Comparison of ENCODE assay signal across 14 mouse cellular contexts in genomic region chr1:188017956-188018862, GRCm38 (mm10).
A peak's percentile ranks its signal among the peaks of the same experiment; 100 is the strongest.
DNase-seq lines count a peak whose midpoint lies in the region; ATAC-seq and TF ChIP-seq lines count a peak whose summit lies in the region.
"Had no signal": no experiment of that assay in that cellular context is flagged by ENCODE, and none has a peak within 500 bp of the region (broad histone marks: within the 10 kb centered on the region; RNA-seq: fewer than 3 reads in every experiment).

No protein-coding gene starts in this region.

- peak; percentile 17 for DNase-seq in embryonic facial prominence, embryonic 14.5 days (ENCODE audit: low spot score)
- DNase-seq in embryonic facial prominence, embryonic 10.5 days (ENCODE audit: low spot score) = no peak
- peak; percentile 4 for DNase-seq in lung, postnatal 10 days
- no peak for DNase-seq in lung, postnatal 0 days (ENCODE audit: low spot score)
- DNase-seq in gastrocnemius, postnatal 36 days = no peak
- DNase-seq in T-cell, adult 2 months (ENCODE audit: low spot score) = no peak
- DNase-seq: cerebellum, postnatal 36 days; lung, postnatal 36 days; spleen, adult 18-20 months had no signal

- no peaks in the 10 kb centered on the region for H3K4me1 ChIP-seq in embryonic facial prominence, embryonic 14.5 days (ENCODE audit: control insufficient read depth, insufficient read depth, low read length)
- H3K4me1 ChIP-seq in embryonic facial prominence, embryonic 10.5 days = no peaks in the 10 kb centered on the region
- H3K4me1 ChIP-seq in lung, postnatal 0 days (ENCODE audit: insufficient read depth, low read depth, low read length) = no peaks in the 10 kb centered on the region
- H3K4me1 ChIP-seq in heart, embryonic 11.5 days (ENCODE audit: control insufficient read depth, insufficient read depth, low read length) = peaks cover 9% of the 10 kb centered on the region; the same call in 1 of the 2 replicates
- H3K4me1 ChIP-seq: hindbrain, embryonic 15.5 days; limb, embryonic 15.5 days had no signal

- no peak for TF ChIP-seq POLR2A in myocyte (IDR thresholded peaks at IDR 0.05; ENCODE audit: insufficient read length, low read depth)

- no peaks in the 10 kb centered on the region for H3K36me3 ChIP-seq in embryonic facial prominence, embryonic 14.5 days (ENCODE audit: control insufficient read depth, insufficient read depth, low read length)
- no peaks in the 10 kb centered on the region for H3K36me3 ChIP-seq in embryonic facial prominence, embryonic 10.5 days (replicated peaks)
- no peaks in the 10 kb centered on the region for H3K36me3 ChIP-seq in lung, postnatal 0 days (ENCODE audit: insufficient read depth, low read length)
- no peaks in the 10 kb centered on the region for H3K36me3 ChIP-seq in heart, embryonic 11.5 days (ENCODE audit: control insufficient read depth, insufficient read depth, low read length)
- H3K36me3 ChIP-seq in myocyte (ENCODE audit: control insufficient read depth, insufficient read depth) = no peaks in the 10 kb centered on the region
- H3K36me3 ChIP-seq: hindbrain, embryonic 15.5 days; limb, embryonic 15.5 days had no signal

- H3ac ChIP-seq in myocyte (ENCODE audit: control insufficient read depth, insufficient read length) = no peak overlapping the region

- no peaks in the 10 kb centered on the region for H3K9me3 ChIP-seq in embryonic facial prominence, embryonic 14.5 days (ENCODE audit: control insufficient read depth, low read length)
- H3K9me3 ChIP-seq in embryonic facial prominence, embryonic 10.5 days = no peaks in the 10 kb centered on the region
- no peaks in the 10 kb centered on the region for H3K9me3 ChIP-seq in lung, postnatal 0 days (ENCODE audit: low read length)
- H3K9me3 ChIP-seq in heart, embryonic 11.5 days (replicated peaks; ENCODE audit: control insufficient read depth, low read length) = no peaks in the 10 kb centered on the region
- H3K9me3 ChIP-seq: hindbrain, embryonic 15.5 days; limb, embryonic 15.5 days had no signal

- 45% methylated on average over 14 of the region's 14 CpGs for whole genome bisulfite sequencing in embryonic facial prominence, embryonic 14.5 days
- WGBS in embryonic facial prominence, embryonic 10.5 days = 61% methylated on average over 14 of the region's 14 CpGs
- 50% methylated on average over 14 of the region's 14 CpGs for WGBS in lung, postnatal 0 days
- WGBS in heart, embryonic 11.5 days (ENCODE audit: insufficient replicate concordance) = 39% methylated on average over 14 of the region's 14 CpGs

- intact Hi-C loops in gastrocnemius, postnatal 36 days (cut with DNase I) = no loop called here

- no peak for TF ChIP-seq CTCF in lung, postnatal 0 days (IDR thresholded peaks at IDR 0.05)

- H3K9ac ChIP-seq in embryonic facial prominence, embryonic 14.5 days (ENCODE audit: low read depth, low read length) = no peak overlapping the region
- no peak overlapping the region for H3K9ac ChIP-seq in lung, postnatal 0 days (replicated peaks; ENCODE audit: low read depth)
- H3K9ac ChIP-seq in heart, embryonic 11.5 days (ENCODE audit: low read depth, low read length) = no peak overlapping the region; the same call in 1 of the 2 replicates
- H3K9ac ChIP-seq: hindbrain, embryonic 15.5 days; limb, embryonic 15.5 days had no signal

- no peak overlapping the region for H3K4me3 ChIP-seq in embryonic facial prominence, embryonic 14.5 days (ENCODE audit: low read depth, low read length)
- no peak overlapping the region for H3K4me3 ChIP-seq in embryonic facial prominence, embryonic 10.5 days
- no peak overlapping the region for H3K4me3 ChIP-seq in lung, postnatal 0 days (ENCODE audit: low read depth, low read length)
- H3K4me3 ChIP-seq in heart, embryonic 11.5 days (ENCODE audit: low read depth, low read length) = no peak overlapping the region
- no peak overlapping the region for H3K4me3 ChIP-seq in myocyte
- H3K4me3 ChIP-seq: hindbrain, embryonic 15.5 days; limb, embryonic 15.5 days had no signal

- H3K27ac ChIP-seq in embryonic facial prominence, embryonic 14.5 days (replicated peaks; ENCODE audit: low read depth, low read length) = no peak overlapping the region
- H3K27ac ChIP-seq in embryonic facial prominence, embryonic 10.5 days (replicated peaks) = no peak overlapping the region
- no peak overlapping the region for H3K27ac ChIP-seq in lung, postnatal 0 days (ENCODE audit: low read length)
- H3K27ac ChIP-seq in heart, embryonic 11.5 days (ENCODE audit: low read depth, low read length) = no peak overlapping the region; the same call in 1 of the 2 replicates
- H3K27ac ChIP-seq: hindbrain, embryonic 15.5 days; limb, embryonic 15.5 days had no signal

- no peaks in the 10 kb centered on the region for H3K27me3 ChIP-seq in embryonic facial prominence, embryonic 14.5 days (replicated peaks; ENCODE audit: control insufficient read depth, insufficient read depth, low read length)
- no peaks in the 10 kb centered on the region for H3K27me3 ChIP-seq in embryonic facial prominence, embryonic 10.5 days (replicated peaks; ENCODE audit: low read depth, poor library complexity, severe bottlenecking)
- no peaks in the 10 kb centered on the region for H3K27me3 ChIP-seq in lung, postnatal 0 days (replicated peaks; ENCODE audit: insufficient read depth, low read length)
- no peaks in the 10 kb centered on the region for H3K27me3 ChIP-seq in heart, embryonic 11.5 days (ENCODE audit: control insufficient read depth, insufficient read depth, low read length)
- no peaks in the 10 kb centered on the region for H3K27me3 ChIP-seq in myocyte (ENCODE audit: control insufficient read depth, insufficient read depth, insufficient read length)
- H3K27me3 ChIP-seq: hindbrain, embryonic 15.5 days; limb, embryonic 15.5 days had no signal

- H3K4me2 ChIP-seq in embryonic facial prominence, embryonic 14.5 days (ENCODE audit: low read depth, low read length) = no peak overlapping the region
- no peak overlapping the region for H3K4me2 ChIP-seq in lung, postnatal 0 days (replicated peaks; ENCODE audit: low read depth, low read length)
- peak overlapping the region; percentile 3 for H3K4me2 ChIP-seq in heart, embryonic 11.5 days
- H3K4me2 ChIP-seq in myocyte (ENCODE audit: low read depth) = peak overlapping the region; percentile 59
- H3K4me2 ChIP-seq: hindbrain, embryonic 15.5 days; limb, embryonic 15.5 days had no signal

- no peak for TF ChIP-seq EP300 in lung, postnatal 0 days (IDR thresholded peaks at IDR 0.05)

- H3K79me2 ChIP-seq in myocyte (ENCODE audit: control insufficient read depth, insufficient read depth) = no peaks in the 10 kb centered on the region

- no peak for ATAC-seq in embryonic facial prominence, embryonic 14.5 days (ENCODE audit: low read depth)
- ATAC-seq in lung, postnatal 0 days = no peak
- ATAC-seq in heart, embryonic 11.5 days (replicated peaks; ENCODE audit: insufficient number of reproducible peaks, low FRiP score, low TSS enrichment) = no peak
- ATAC-seq: midbrain, embryonic 16.5 days had no signal

TF ChIP-seq in myocyte, 11 proteins besides CTCF, POLR2A, EP300 and RAD21:
- TF ChIP-seq E2F4 (IDR thresholded peaks at IDR 0.05; ENCODE audit: insufficient read depth) = no peak
- no peak for TF ChIP-seq TCF12 (IDR thresholded peaks at IDR 0.05; ENCODE audit: insufficient read depth, poor library complexity, severe bottlenecking)
- TF ChIP-seq MYOD1 (IDR thresholded peaks at IDR 0.05; ENCODE audit: control insufficient read depth in 1 of 3, insufficient read length in 2 of 3, low read depth in 2 of 3) = no peak
- no peak for TF ChIP-seq CEBPB (IDR thresholded peaks at IDR 0.05; ENCODE audit: insufficient read depth, poor library complexity, severe bottlenecking)
- no peak for TF ChIP-seq MYOG (IDR thresholded peaks at IDR 0.05; ENCODE audit: control insufficient read depth in 1 of 3, insufficient read depth in 1 of 3, insufficient read length in 2 of 3, low read depth in 2 of 3)
- TF ChIP-seq TCF3 (IDR thresholded peaks at IDR 0.05; ENCODE audit: insufficient read length, low read depth) = no peak
- TF ChIP-seq SRF (IDR thresholded peaks at IDR 0.05; ENCODE audit: control insufficient read depth, insufficient read length, low read depth) = no peak
- no peak for TF ChIP-seq USF1 (IDR thresholded peaks at IDR 0.05; ENCODE audit: low read depth)
- no peak for TF ChIP-seq REST (IDR thresholded peaks at IDR 0.05; ENCODE audit: insufficient read depth, insufficient read length)
- no peak for TF ChIP-seq MAX (IDR thresholded peaks at IDR 0.05; ENCODE audit: low read depth)
- TF ChIP-seq POLR2AphosphoS2 (IDR thresholded peaks at IDR 0.05; ENCODE audit: insufficient read length, low read depth) = no peak

Comparison
In these comparisons a context has a peak if more than half of its experiments do, and no peak if none do; other contexts are left out.
1. DNase-seq: peak in embryonic facial prominence, embryonic 14.5 days (single experiment) and lung, postnatal 10 days (single experiment); none in embryonic facial prominence, embryonic 10.5 days (single experiment), lung, postnatal 0 days (single experiment), gastrocnemius, postnatal 36 days (0 of 2) and T-cell, adult 2 months (single experiment).
2. H3K4me2 ChIP-seq: peak in heart, embryonic 11.5 days (single experiment) and myocyte (single experiment); none in embryonic facial prominence, embryonic 14.5 days (single experiment) and lung, postnatal 0 days (single experiment).